Mouse (Mus musculus) spleen, adult 18-20 months (tissue): ENCODE results near the gene Prdm1.

Experiments
- DNase-seq, 2 experiments: peaks; one replicate each; pipeline ENCODE4 v3.0.0; 2022; ENCODE audit warnings: mixed read lengths in 2 of 2

Gene Prdm1

DNA sequence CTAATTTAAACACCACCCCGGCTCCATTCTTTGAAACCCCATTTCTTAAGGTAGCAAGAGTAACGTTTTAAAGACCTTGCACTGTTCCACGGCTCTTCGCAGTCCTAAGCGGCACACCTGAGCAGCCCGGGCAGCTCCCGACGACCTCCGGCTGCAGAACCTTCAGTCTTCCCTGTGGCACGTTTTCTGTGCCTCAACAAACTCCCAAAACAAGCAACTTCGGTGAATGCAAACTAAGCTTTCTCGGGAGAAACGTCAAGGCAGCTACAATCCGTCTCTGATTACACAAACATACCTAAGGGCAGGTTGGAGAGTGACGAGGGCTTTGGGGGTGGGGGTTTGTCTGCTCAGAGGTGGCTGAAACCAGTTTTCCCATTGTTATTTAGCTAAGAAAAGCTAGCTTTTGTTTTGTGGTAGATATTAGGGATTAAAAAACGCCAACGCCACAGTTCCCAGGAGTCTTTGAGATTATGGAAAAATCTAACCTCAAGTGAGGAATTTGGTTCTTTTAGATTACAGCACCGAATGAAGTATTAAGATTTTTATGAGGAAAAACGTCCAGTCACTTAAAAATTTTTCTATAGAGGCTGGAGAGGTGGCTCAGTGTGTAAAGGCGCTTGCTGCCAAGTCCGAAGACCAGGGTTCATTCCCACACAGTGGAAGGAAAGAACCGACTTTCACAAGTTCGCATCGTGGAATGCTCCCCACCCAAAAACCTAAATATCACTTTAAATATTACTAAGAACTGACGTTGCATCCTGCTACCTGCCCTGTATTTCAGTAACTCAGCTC is at the start of gene Prdm1:
Prdm1 (minus strand) TSS at position 211 of the 792 bp plus-strand sequence.
- peak in 1 of 2 experiments; percentile 21 for DNase-seq

DNA sequence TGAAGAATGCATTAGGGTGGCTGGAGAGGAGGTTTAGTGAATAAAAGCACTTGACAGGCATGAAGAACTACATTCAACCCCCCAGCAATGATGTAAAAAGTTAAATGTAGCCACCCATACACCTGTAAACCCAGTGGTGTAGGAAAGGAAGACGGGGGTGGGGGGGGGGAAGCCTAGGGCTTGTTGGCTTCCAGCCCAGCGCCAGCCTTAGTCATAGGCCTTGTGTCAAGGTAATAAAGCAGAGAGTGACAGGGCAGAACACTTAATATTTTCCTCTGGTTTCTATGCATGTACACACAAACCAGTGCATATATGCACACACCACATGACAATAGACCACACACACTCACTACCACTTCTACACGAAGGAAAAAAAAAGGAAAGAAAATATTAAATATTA is 37.7 kb upstream of the Prdm1 start:
- DNase-seq, result no peak

DNA sequence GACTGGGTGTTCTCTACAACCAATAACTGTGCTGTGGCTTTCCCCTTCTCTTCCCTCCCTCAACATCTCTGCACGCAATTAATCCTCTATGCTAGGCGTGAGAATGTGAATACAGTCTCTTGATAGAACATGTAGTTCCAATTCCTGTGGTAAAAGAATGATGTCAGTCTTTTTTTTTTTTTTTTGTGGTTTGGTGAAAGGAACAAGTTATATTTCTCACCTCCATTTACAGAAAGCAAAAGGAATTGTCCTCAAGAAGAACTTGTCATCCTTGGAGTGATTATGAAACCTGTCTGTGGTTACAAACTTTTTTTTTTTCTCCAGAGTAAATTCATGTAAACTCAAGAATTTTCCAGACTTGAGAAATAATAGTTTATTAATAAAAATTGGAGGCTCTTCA is 36.8 kb upstream of the Prdm1 start:
- DNase-seq, result no peak

DNA sequence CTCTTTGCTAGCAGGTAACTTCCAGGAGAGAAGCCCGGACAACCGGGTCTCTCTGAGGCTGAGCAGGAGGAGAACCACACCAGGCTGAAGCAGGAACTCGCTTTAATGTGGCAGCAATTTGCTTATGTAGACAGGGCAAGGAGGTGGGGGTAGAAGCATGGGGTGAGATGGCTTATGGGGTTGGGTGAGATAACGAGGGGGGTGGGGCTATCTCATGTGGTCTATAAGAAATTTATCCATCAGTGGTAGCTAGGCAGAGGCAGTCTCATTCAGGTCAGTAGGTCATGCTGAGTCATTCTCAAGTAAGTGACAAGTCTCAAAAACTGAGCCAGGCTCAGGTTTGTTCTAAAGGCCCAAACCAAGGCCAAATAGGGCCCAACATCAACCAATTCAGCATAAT is 28.5 kb upstream of the Prdm1 start:
- DNase-seq, result no peak

DNA sequence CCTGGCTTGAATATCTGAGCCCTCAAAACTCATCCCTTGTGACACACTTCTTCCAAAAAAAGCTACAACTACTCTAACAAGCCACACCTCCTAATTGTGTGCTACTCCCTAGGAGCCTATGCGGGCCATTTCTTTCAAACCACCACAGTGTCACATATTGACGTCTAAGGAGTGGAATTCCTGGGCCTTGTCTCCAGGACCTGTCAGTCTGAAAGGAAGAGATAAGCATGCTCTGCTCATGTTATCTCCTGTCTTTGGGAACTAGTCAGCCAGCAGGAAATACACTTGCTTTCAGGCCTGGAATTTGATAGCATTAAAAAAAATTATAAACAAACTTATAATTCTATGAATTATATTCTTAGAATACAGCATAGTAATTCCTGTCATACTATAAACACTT is 27.0 kb upstream of the Prdm1 start:
- no peak for DNase-seq

DNA sequence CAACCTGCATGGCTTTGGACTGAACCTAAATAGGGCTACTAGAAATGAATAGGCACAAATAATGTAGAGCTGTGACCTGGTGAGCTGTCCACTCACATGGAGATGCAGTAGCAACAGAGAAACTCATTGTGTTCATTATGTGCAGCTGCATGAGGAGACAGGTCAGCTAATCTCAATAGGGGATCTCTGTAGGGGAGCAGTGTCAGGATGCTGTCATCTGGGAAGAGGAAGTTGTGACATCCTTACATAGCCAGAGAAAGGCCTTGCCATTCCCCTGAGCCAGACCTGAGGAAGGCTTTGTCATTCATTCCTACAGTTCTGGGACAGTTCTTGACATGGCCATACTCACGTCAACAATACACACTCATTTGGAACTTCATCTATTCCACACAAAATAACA is 25.3 kb upstream of the Prdm1 start:
- DNase-seq, result no peak

DNA sequence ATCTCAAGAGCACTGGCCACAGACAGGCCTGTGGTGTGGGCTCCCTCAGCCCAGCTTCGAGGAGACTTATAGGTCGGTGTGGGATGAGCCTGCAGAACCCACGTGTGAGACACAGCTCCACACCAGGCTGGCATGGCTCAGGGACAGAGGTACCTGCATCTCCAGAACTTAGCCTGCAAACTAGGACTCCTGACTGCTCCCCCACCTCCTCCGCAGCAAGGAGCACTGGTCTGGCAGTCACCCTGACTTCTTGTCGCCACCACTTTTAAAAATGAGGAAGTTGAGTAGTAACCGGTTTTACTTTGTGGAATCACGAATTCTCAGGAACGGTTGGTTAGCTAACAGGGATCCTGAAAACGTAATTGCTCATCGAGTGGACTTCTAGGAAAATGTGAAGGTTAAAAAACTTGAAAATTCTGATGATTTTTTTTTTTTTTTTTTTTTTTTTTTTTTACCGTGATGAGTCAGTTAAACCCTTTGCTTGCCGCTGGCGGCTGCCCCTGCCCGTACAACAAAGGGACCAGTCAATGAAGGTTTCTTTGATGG is 10.8 kb upstream of the Prdm1 start:
- DNase-seq, result peak in 1 of 2 experiments; percentile 38

DNA sequence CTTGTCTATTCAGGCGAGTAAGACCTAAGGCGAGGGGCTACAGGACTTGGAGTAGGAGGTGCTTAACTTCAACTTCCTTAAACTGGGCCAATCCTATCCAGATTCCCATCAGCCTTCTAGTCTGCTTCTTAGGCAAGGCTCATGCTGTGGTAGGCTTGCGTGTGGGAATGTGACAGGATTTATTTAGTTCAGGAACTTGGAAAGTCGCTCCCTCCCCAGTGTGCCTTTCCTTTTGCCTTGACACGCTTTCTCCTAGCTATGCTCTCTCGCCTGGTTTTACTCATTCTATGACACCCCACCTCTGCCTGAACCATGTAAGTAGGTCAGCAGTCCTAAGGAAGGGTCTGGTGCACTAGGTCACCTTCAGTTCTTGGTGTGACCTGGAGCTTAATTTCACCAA is 9.8 kb upstream of the Prdm1 start:
- DNase-seq, result no peak

DNA sequence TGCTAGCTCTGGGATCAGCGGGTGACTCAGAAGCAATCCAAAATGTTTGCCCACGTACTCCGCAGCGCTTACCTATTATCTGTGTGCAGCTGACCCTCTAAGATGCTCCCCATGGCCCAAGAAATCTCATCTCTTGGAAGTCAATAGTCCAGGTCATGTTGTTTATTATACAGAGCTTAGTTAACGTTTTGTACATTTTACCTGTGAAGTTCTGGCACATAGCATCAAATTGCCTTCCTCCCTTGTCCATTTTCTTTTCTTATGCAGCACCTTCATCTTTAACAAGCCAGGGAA is 1.7 kb upstream of the Prdm1 start:
- no peak for DNase-seq

DNA sequence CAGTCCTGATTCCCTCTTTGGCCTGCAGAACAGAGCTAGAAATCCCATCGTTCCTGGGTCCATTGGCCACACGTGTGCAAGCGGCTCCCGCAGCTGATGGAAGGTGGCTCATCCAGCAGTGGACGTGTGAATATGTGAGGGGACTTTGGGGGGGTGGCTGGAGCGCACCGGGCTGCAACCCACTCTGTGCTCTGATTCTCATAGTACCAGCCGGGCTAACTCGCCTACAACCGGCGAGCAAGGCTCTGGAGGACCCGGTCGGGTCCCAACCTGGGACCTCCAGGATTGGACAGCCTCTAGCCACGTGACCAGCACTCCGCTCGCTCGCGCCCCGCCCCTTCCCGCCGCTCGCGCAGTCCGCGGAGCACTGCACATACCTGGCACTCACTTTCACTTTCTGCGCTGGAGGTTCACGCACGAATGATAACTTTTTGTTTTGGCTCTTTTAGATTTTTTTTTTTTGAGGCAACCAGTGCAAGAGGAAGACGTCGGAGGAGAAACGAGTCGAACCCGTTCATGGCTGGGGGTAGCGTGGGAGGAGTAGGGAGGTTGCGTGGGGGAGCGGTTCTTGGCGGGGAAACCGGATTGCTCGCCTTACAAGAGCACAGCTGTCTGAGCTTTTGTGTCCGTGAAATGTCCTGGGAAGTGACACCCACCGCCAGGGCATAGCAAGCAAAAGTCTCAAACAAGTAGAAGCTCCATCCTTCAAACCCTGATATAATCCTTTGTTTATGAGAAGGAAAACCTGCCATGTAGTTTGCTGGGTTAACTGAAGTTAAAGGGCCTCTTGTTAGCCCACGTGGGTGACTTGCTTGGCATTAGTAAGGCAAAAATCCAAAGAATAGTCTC is 1.1 kb upstream of the Prdm1 start:
- peak; percentile 83 to 85 for DNase-seq

DNA sequence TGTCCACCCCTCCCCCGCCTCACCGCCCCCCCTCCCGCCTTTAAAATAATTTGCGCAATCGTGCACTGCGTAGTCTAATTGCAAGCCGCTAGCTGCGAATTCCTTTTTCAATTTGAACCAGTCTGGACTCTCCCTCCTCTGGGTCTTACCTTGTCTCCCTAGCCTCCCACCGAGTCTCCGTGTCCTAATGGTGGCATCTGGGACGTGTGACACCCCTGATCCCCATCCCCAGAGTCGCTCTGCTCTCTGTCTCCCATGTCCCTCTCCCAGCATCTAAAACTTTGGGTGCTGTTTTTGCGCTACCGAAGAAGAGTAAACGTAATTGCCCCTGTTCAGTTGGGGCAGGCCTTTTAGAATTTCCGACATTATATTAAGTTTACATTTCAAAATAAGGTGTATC is 650 bp downstream of the Prdm1 start:
- DNase-seq, result peak in 1 of 2 experiments; percentile 23

DNA sequence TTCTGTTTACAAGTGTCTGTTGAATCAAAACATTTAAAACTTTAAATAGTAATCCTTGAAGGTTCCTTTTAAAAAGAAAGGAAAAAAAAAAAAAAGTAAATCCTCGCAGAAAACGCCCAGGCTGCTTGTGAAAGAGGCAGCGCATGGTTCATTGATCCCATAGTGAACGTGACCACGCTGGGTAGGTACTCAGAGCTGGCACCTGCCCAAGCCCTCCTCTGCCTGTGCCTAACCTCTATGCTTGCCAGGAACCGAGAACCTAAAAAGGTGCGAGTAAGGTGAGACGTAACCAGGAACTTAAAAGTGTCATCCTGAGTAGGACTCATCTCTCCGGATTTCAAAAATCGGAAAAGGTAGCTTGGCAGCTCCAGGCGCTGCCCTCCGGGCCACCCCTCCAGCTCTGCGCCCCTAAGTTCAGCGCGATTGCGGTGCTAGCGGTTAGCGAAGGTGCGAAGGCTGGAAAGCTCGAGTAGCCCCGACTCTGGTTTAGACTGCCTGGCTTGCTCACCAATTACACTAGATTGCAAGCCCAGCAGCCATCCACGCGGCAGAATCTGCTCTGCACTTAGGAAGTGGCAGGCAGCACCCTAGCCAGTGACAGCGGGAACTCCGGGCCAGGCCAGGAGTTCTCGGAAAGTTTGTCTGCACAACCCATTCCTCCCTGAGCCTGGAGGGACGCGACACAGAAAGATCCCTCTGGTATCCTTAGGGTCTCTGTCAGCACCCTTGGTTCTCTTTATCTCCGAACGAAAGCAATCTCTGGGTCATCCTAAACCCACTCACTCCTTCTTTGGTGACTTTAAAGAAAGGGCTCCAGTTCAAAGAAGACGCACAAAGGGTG is 1.3 kb downstream of the Prdm1 start:
- peak; percentile 43 to 57 for DNase-seq

DNA sequence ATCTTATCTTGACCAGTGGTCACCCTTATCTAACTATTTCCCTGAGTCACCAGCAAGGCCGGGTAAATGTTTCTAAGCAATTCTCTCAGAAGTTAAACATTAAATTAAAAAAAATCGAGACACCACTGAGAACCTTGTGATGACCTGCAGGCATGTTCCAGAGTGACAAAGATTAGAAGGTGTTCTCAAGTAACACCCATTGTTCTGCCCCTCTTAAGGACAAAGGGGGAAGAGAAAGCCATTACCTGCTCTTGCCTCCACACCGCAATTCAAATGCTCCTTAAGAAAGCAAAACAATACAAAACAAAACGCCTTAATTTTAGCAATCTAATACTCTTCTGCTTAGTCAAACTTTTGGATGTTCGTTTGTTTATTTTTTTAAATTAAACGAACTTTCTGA is 8.1 kb downstream of the Prdm1 start:
- DNase-seq, result no peak

DNA sequence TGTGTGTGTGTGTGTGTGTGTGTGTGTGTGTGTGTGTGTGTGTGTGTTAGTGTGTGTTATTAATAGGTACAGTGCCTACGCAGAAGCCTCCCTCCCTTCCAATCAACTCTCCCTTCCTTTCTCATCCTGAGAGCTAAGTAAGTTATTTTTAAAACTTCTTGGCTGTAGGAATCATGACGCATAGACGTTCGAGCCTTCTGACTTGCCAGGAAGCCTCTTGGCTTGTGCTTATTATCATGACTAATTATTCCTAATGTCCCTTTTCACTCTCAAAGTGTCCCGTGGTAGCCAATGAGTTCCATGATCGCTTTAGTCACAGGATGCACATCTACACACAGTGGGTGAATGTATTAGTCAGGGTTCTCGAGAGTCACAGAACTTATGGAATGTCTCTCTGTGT is 9.7 kb downstream of the Prdm1 start:
- no peak for DNase-seq

DNA sequence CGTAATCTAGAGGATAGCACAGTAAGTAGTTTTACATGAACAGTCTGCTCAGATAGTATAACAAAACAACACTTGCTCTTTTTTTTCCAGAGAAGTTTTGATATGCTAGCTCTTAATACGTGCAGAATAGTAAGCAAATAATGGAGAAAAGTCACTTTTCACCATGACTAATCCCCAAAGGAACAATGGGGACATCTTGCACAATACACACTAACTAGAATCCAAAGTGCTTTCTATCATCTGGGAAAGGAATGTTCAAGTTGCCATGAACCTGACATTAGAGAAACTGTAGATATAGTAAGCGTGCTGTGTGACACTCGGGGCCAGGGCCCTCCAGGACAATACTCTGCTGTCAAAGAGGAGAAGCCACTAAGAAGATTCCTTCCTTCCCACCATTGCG is 15.2 kb downstream of the Prdm1 start:
- no peak for DNase-seq

DNA sequence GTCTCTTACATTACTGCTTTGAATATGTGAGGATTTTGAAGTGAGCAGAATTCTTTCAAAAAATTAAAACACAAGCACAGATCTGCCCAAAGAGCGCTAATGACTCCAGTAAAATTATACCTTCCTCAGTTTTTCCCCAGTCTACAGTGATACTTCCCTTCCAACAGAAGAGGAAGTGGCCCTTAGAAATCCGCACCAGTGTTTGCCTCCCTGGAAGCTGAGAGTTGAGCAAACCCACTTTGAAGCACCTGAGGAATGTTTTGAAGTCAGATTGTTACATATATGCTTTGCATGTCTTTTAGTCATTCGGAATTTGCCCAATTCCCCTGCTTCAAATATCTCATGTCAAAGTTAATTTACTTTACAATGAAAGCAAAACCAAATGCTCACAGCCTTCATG is 17.3 kb downstream of the Prdm1 start:
- no peak for DNase-seq

DNA sequence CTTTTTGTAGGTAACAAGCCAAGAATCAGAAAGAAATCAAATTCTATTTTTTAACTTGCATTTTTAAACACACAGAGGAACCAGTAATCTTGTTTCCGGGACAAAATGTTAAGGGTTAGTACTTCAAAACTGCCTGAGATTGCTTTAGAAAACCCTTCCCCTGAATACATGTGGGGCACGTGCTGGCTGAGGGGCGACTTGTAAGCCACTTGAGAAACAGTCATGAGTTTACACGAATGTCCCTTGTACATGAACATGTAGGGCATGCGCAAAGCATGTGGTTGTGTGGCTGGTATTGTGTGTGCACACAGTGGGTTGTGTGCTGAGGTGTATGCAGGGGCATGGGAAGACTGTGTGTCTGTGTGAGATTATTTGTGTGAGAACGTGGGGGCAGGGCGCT is 19.7 kb downstream of the Prdm1 start:
- DNase-seq, result no peak

DNA sequence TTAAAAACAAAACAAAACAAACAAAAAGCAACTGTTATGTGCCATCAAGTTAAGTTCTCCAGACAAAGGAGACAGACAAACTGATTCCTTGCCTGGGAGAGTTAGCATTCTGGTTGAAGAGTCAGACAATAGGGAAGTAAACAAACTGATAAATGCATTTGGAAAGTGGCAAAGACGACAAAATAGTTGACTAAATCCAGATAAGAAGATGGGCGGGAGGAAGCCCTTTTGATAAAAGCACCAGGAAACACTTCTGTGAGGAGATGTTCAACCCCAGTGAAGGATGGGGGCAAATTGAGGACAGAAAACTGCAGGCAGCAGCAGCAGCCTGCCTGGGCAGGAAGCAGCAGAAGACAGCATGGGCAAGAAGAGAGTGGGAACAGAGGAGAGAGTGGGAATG is 20.3 kb downstream of the Prdm1 start:
- no peak for DNase-seq

DNA sequence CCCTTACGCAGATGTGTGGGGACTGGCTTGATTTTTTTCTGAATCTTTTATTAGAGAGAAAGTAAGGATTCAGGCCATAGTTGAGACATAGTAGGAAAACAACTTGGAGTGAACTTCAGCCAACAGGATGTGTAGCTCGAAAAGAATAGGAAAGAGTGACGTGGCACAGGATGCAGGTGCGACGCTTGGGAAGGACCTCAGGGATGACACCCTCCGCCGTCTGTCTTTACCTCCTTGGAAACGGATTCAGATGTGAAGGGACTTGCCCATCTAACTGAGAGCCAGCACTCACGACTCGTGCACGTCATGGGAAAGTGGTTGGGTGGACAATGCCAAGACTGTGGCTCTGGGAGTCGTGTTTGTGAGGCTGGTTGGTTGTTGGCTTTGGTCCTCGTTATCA is 25.4 kb downstream of the Prdm1 start:
- no peak for DNase-seq

DNA sequence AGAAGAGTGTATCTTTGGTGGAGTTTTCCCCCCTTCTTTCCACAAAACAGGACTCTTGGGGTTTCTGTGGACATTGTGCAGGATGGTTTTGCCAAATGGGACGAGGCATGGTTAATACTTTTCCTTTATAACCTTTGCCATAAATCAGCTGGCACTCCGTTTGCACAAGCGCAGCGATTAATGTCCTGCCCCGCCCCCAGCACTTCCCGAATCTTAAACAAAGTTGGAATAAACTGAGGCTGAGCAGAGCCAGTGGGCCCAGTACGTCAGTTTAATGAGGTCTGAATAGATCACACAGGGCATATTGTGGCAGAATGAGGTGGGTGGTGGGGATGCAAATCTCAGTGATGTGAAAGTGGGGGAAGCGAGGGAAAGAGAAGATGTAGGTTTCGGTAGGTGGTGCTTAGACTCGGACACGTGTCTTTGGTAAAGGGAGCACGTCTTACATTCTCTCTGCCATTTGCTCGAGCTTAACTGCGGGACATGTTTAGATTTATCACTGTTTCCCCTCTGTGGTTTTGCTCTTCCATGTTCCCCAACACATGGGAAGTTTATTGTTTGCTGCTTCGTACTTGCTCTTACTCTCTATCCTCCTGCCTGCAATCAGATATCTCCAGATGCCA is 28.3 kb downstream of the Prdm1 start:
- no peak for DNase-seq

DNA sequence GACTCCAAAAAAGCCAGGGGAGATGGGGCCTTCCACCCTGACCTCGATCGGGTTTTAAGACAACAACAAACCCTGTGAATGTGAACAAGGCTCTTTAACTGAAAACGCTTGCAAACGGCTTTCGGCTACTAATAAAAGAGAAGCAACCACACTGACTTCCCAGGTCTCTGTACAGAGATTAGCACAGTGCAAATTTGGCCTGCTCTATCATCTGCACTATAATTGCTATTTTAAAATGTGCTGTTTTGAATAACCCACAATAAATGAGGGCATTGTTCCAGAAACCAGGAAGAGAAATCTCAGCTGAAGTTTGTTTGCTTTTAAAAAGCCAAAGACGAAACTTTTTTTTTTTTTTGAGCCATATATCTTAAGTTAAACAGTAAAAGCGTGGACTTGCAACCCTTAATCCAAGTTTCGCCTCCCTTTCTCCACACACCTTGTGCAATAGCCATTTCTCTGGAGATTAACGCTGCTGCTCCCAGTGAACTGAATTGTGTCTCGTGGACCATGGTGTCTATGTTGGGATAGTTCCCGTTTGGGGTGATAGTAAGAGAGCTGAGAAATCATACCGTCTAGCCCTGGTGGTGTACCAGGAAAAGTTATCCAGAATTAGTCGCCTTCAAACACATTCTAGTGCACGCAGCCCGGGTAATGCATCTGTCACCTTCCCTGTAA is 34.3 kb downstream of the Prdm1 start:
- no peak for DNase-seq
